Mouse (Mus musculus) liver, adult 2 months (tissue): ENCODE data around the gene Cfap70.

Experiments used
- CTCF ChIP-seq: fragments of 200-500 bp; IDR thresholded peaks from 2 replicates; pipeline ENCODE4 v1.5.1; 2011; ENCODE audit warnings: low read depth, low read length, control low read depth
- POLR2A ChIP-seq: fragments of 200-500 bp; IDR thresholded peaks from 2 replicates; pipeline ENCODE4 v1.6.1; 2011; ENCODE audit warnings: low read length, control low read depth; ENCODE audit not compliant: insufficient read depth; ENCODE audit errors: extremely low read depth

- no peak for TF ChIP-seq CTCF
- no peak for TF ChIP-seq POLR2A
Measured at GRCm38 (mm10) chr14:20499982-20500381, 48.0 kb upstream of the Cfap70 start.
